Comparison of ENCODE assay signal across 11 mouse cellular contexts in genomic region chr8:34709316-34709715, GRCm38 (mm10).
DNase-seq lines count a peak whose midpoint lies in the region; ATAC-seq lines count a peak whose summit lies in the region.
"Had no signal": no experiment of that assay in that cellular context is flagged by ENCODE, and none has a peak within 500 bp of the region (broad histone marks: within the 10 kb centered on the region; RNA-seq: fewer than 3 reads in every experiment).

No protein-coding gene starts in this region.

- H3K4me1 ChIP-seq in heart, embryonic 16.5 days (ENCODE audit: control insufficient read depth, insufficient read depth, low read length): peaks cover 12% of the 10 kb centered on the region
- H3K4me1 ChIP-seq in heart, embryonic 10.5 days: 0 out of 2 replicates have a peak, but pooled peaks cover 3% of the 10 kb centered on the region
- no peaks in the 10 kb centered on the region for H3K4me1 ChIP-seq in intestine, embryonic 16.5 days (ENCODE audit: control insufficient read depth, insufficient read depth, low read length)
- H3K4me1 ChIP-seq: hindbrain, embryonic 13.5 days; midbrain, embryonic 13.5 days had no signal

- no peaks in the 10 kb centered on the region for H3K36me3 ChIP-seq in heart, embryonic 16.5 days (ENCODE audit: control insufficient read depth, insufficient read depth)
- H3K36me3 ChIP-seq in heart, embryonic 10.5 days: no peaks in the 10 kb centered on the region
- H3K36me3 ChIP-seq in intestine, embryonic 16.5 days (ENCODE audit: control insufficient read depth, insufficient read depth, low read length): no peaks in the 10 kb centered on the region
- H3K36me3 ChIP-seq: hindbrain, embryonic 13.5 days; midbrain, embryonic 13.5 days had no signal

- H3K9ac ChIP-seq in heart, embryonic 16.5 days (ENCODE audit: low read length): no peak overlapping the region
- H3K9ac ChIP-seq in intestine, embryonic 16.5 days (ENCODE audit: low read depth, low read length): no peak overlapping the region
- H3K9ac ChIP-seq: hindbrain, embryonic 13.5 days; midbrain, embryonic 13.5 days had no signal

- H3K9me3 ChIP-seq in heart, embryonic 16.5 days (replicated peaks; ENCODE audit: control insufficient read depth, low read length): no peaks in the 10 kb centered on the region
- no peaks in the 10 kb centered on the region for H3K9me3 ChIP-seq in heart, embryonic 10.5 days
- H3K9me3 ChIP-seq in intestine, embryonic 16.5 days (ENCODE audit: control insufficient read depth, low read length): no peaks in the 10 kb centered on the region
- H3K9me3 ChIP-seq: hindbrain, embryonic 13.5 days; midbrain, embryonic 13.5 days had no signal

- 42% methylated on average over 11 of the region's 11 CpGs for WGBS in heart, embryonic 16.5 days
- 43% methylated on average over 11 of the region's 11 CpGs for WGBS in heart, embryonic 10.5 days
- 64% methylated on average over 11 of the region's 11 CpGs for WGBS in intestine, embryonic 16.5 days

- H3K27ac ChIP-seq in heart, embryonic 16.5 days (ENCODE audit: low read length): no peak overlapping the region
- no peak overlapping the region for H3K27ac ChIP-seq in heart, embryonic 10.5 days
- H3K27ac ChIP-seq in intestine, embryonic 16.5 days (ENCODE audit: low read length): no peak overlapping the region
- H3K27ac ChIP-seq: hindbrain, embryonic 13.5 days; midbrain, embryonic 13.5 days had no signal

- ATAC-seq in heart, embryonic 16.5 days (replicated peaks; ENCODE audit: extremely low read depth, insufficient read depth, low FRiP score): no peak; the same call in 1 of the 2 replicates
- no peak for ATAC-seq in intestine, embryonic 16.5 days
- ATAC-seq: activated CD4-positive, CD25-positive, alpha-beta regulatory T cell, adult 4 months; midbrain, embryonic 13.5 days had no signal

- H3K27me3 ChIP-seq in heart, embryonic 16.5 days (ENCODE audit: control insufficient read depth, insufficient read depth, low read length): no peaks in the 10 kb centered on the region
- no peaks in the 10 kb centered on the region for H3K27me3 ChIP-seq in heart, embryonic 10.5 days (ENCODE audit: insufficient read depth, poor library complexity, severe bottlenecking)
- no peaks in the 10 kb centered on the region for H3K27me3 ChIP-seq in intestine, embryonic 16.5 days (replicated peaks; ENCODE audit: control insufficient read depth, insufficient read depth, low read length)
- H3K27me3 ChIP-seq: hindbrain, embryonic 13.5 days; midbrain, embryonic 13.5 days had no signal

- no peak for DNase-seq in heart, embryonic 10.5 days (ENCODE audit: low spot score)
- peak; percentile 5 for DNase-seq in 3T3-L1 (ENCODE audit: low read depth, low spot score)
- peak; percentile 16 for DNase-seq in brain, adult 2 months (ENCODE audit: low read depth, low spot score)
- peak; percentile 28 for DNase-seq in cerebellum, postnatal 36 days
- DNase-seq in ovary, postnatal 36 days (ENCODE audit: low spot score): no peak
- DNase-seq: thymus, adult 2 months had no signal

- H3K4me3 ChIP-seq in heart, embryonic 16.5 days (ENCODE audit: low read length): no peak overlapping the region
- H3K4me3 ChIP-seq in heart, embryonic 10.5 days: no peak overlapping the region
- H3K4me3 ChIP-seq in intestine, embryonic 16.5 days (ENCODE audit: low read length): no peak overlapping the region
- H3K4me3 ChIP-seq: hindbrain, embryonic 13.5 days; midbrain, embryonic 13.5 days had no signal

- H3K4me2 ChIP-seq in heart, embryonic 16.5 days (ENCODE audit: low read depth, low read length): peak overlapping the region; percentile 10; the same call in 1 of the 2 replicates
- no peak overlapping the region for H3K4me2 ChIP-seq in intestine, embryonic 16.5 days (ENCODE audit: low read depth, low read length)
- H3K4me2 ChIP-seq: hindbrain, embryonic 13.5 days; midbrain, embryonic 13.5 days had no signal

Comparison
In these comparisons a context has a peak if more than half of its experiments do, and no peak if none do; other contexts are left out.
1. DNase-seq: peak in 3T3-L1 (single experiment), brain, adult 2 months (single experiment) and cerebellum, postnatal 36 days (2 of 2); none in heart, embryonic 10.5 days (single experiment) and ovary, postnatal 36 days (single experiment).